Mouse (Mus musculus) heart, embryonic 10.5 days (tissue): Measurements from ENCODE around the gene Phgdh. TPM values are rescaled to one million over a fixed set of nuclear protein-coding genes. Genes with fewer than 3 reads are reported as not detected.

ENCODE experiments used
- DNase-seq: peaks from one replicate; pipeline ENCODE4 v3.0.0-alpha.2; 2017; ENCODE audit warnings: low spot score
- H3K27ac ChIP-seq: fragments of 300-500 bp; sonication (generic); 2 replicates; pipeline ENCODE4 v1.5.1; 2016; ENCODE audit warnings: mild to moderate bottlenecking
- H3K27me3 ChIP-seq: fragments of 300-500 bp; sonication (generic); 2 replicates; pipeline ENCODE4 v1.6.1; 2016; ENCODE audit warnings: mild to moderate bottlenecking; ENCODE audit not compliant: poor library complexity, insufficient read depth, severe bottlenecking
- H3K36me3 ChIP-seq: fragments of 300-500 bp; sonication (generic); 2 replicates; pipeline ENCODE4 v1.6.1; 2016; ENCODE audit warnings: mild to moderate bottlenecking, moderate library complexity
- H3K4me1 ChIP-seq: fragments of 300-500 bp; sonication (generic); 2 replicates; pipeline ENCODE4 v1.6.1; 2016; ENCODE audit warnings: mild to moderate bottlenecking
- H3K4me3 ChIP-seq: fragments of 300-500 bp; sonication (generic); 2 replicates; pipeline ENCODE4 v1.5.1; 2016; ENCODE audit warnings: mild to moderate bottlenecking, moderate library complexity
- H3K9me3 ChIP-seq: fragments of 300-500 bp; sonication (generic); 2 replicates; pipeline ENCODE4 v1.6.1; 2016; ENCODE audit warnings: mild to moderate bottlenecking, moderate library complexity
- WGBS: fragments of 180-500 bp; shearing (Covaris S2); methylation state at CpG from one replicate; pipeline ENCODE4 v1.1.7; 2016; 5-methylcytosine and 5-hydroxymethylcytosine counted together
- polyA plus RNA-seq: library from polyadenylated mRNA; unstranded; fragments of >200 nt; fragmentation: Nextera tagmentation; extraction: Ambion mirVana; gene quantifications from 2 replicates; pipeline ENCODE4 v1.2.1, GENCODE M21; 2016

The Phgdh gene
- polyA plus RNA-seq, 1 experiment from 2014 or later = 310 TPM

GRCm38 (mm10) chr3:98338584-98339041, 1.2 kb downstream of the Phgdh start:
- Histone ChIP-seq H3K9me3 (no peaks in the 10 kb centered on the region), H3K4me1 (peaks cover 37% of the 10 kb centered on the region), H3K4me3 (peak overlapping the region; percentile 76), H3K27ac (peak overlapping the region; percentile 86), H3K36me3 (peaks cover 3% of the 10 kb centered on the region; the same call in 1 of the 2 replicates), H3K27me3 (no peaks in the 10 kb centered on the region)
- WGBS = 8% methylated on average over 15 of the region's 15 CpGs
- peak; percentile 79 for DNase-seq

- Histone ChIP-seq H3K36me3 (peaks cover 18% of the 10 kb centered on the region), H3K27me3 (no peaks in the 10 kb centered on the region), H3K27ac (no peak overlapping the region), H3K4me1 (peaks cover 37% of the 10 kb centered on the region), H3K4me3 (no peak overlapping the region), H3K9me3 (no peaks in the 10 kb centered on the region)
- DNase-seq = no peak
- WGBS = 89% methylated on average over 22 of the region's 22 CpGs
These were observed 2.8 kb downstream of the Phgdh start for GRCm38 (mm10) chr3:98336661-98337654.

- Histone ChIP-seq H3K36me3 (peaks cover 28% of the 10 kb centered on the region), H3K4me1 (peaks cover 37% of the 10 kb centered on the region), H3K4me3 (no peak overlapping the region), H3K27me3 (no peaks in the 10 kb centered on the region), H3K27ac (no peak overlapping the region), H3K9me3 (no peaks in the 10 kb centered on the region)
- no peak for DNase-seq
- 76% methylated on average over 7 of the region's 7 CpGs for WGBS
These were observed 3.9 kb downstream of the Phgdh start for GRCm38 (mm10) chr3:98335886-98336285.

GRCm38 (mm10) chr3:98335331-98335730, 4.5 kb downstream of the Phgdh start:
- no peak overlapping the region for H3K4me3 ChIP-seq
- H3K4me1 ChIP-seq = peaks cover 37% of the 10 kb centered on the region
- H3K36me3 ChIP-seq = peaks cover 34% of the 10 kb centered on the region
- no peaks in the 10 kb centered on the region for H3K9me3 ChIP-seq
- no peak for DNase-seq
- no peak overlapping the region for H3K27ac ChIP-seq
- H3K27me3 ChIP-seq = no peaks in the 10 kb centered on the region

GRCm38 (mm10) chr3:98334010-98334409, 5.8 kb downstream of the Phgdh start:
- H3K4me1 ChIP-seq = peaks cover 36% of the 10 kb centered on the region
- H3K9me3 ChIP-seq = no peaks in the 10 kb centered on the region
- WGBS = 84% methylated on average over 2 of the region's 2 CpGs
- H3K4me3 ChIP-seq = no peak overlapping the region
- H3K27me3 ChIP-seq = no peaks in the 10 kb centered on the region
- H3K27ac ChIP-seq = no peak overlapping the region
- peaks cover 42% of the 10 kb centered on the region for H3K36me3 ChIP-seq
- no peak for DNase-seq

GRCm38 (mm10) chr3:98324235-98324634, 15.6 kb downstream of the Phgdh start:
- peaks cover 87% of the 10 kb centered on the region for H3K36me3 ChIP-seq
- WGBS = 55% methylated on average over 9 of the region's 9 CpGs
- H3K9me3 ChIP-seq = no peaks in the 10 kb centered on the region
- H3K27ac ChIP-seq = no peak overlapping the region
- no peaks in the 10 kb centered on the region for H3K27me3 ChIP-seq
- no peak for DNase-seq
- H3K4me1 ChIP-seq = peaks cover 4% of the 10 kb centered on the region; the same call in 1 of the 2 replicates
- H3K4me3 ChIP-seq = no peak overlapping the region

- WGBS = 93% methylated on average over 5 of the region's 5 CpGs
- peaks cover 75% of the 10 kb centered on the region for H3K36me3 ChIP-seq
- no peak for DNase-seq
- no peak overlapping the region for H3K27ac ChIP-seq
- H3K4me1 ChIP-seq = peaks cover 15% of the 10 kb centered on the region; the same call in 1 of the 2 replicates
- no peaks in the 10 kb centered on the region for H3K27me3 ChIP-seq
- no peak overlapping the region for H3K4me3 ChIP-seq
- no peaks in the 10 kb centered on the region for H3K9me3 ChIP-seq
These were observed 17.6 kb downstream of the Phgdh start for GRCm38 (mm10) chr3:98322209-98322608.

GRCm38 (mm10) chr3:98319190-98319589, 20.6 kb downstream of the Phgdh start:
- Histone ChIP-seq H3K4me3 (no peak overlapping the region), H3K9me3 (no peaks in the 10 kb centered on the region), H3K36me3 (peaks cover 60% of the 10 kb centered on the region), H3K27me3 (no peaks in the 10 kb centered on the region), H3K27ac (no peak overlapping the region), H3K4me1 (peaks cover 15% of the 10 kb centered on the region; the same call in 1 of the 2 replicates)
- DNase-seq = no peak
- WGBS = 84% methylated on average over 2 of the region's 2 CpGs

GRCm38 (mm10) chr3:98317143-98317542, 22.6 kb downstream of the Phgdh start:
- 74% methylated on average over 3 of the region's 3 CpGs for WGBS
- Histone ChIP-seq H3K4me1 (peaks cover 15% of the 10 kb centered on the region; the same call in 1 of the 2 replicates), H3K9me3 (no peaks in the 10 kb centered on the region), H3K4me3 (no peak overlapping the region), H3K27ac (no peak overlapping the region), H3K27me3 (no peaks in the 10 kb centered on the region), H3K36me3 (peaks cover 51% of the 10 kb centered on the region)
- DNase-seq = no peak

- H3K4me3 ChIP-seq = no peak overlapping the region
- WGBS = 77% methylated on average over 2 of the region's 2 CpGs
- peaks cover 38% of the 10 kb centered on the region for H3K36me3 ChIP-seq
- H3K9me3 ChIP-seq = no peaks in the 10 kb centered on the region
- peaks cover 15% of the 10 kb centered on the region; the same call in 1 of the 2 replicates for H3K4me1 ChIP-seq
- no peak for DNase-seq
- no peak overlapping the region for H3K27ac ChIP-seq
- H3K27me3 ChIP-seq = no peaks in the 10 kb centered on the region
These were observed 24.6 kb downstream of the Phgdh start for GRCm38 (mm10) chr3:98315181-98315580.

- no peak overlapping the region for H3K27ac ChIP-seq
- H3K9me3 ChIP-seq = no peaks in the 10 kb centered on the region
- peaks cover 5% of the 10 kb centered on the region; the same call in 1 of the 2 replicates for H3K4me1 ChIP-seq
- H3K36me3 ChIP-seq = peaks cover 28% of the 10 kb centered on the region; the same call in 1 of the 2 replicates
- no peak for DNase-seq
- no peak overlapping the region for H3K4me3 ChIP-seq
- H3K27me3 ChIP-seq = no peaks in the 10 kb centered on the region
- WGBS = 83% methylated on average over 9 of the region's 9 CpGs
These were observed 26.3 kb downstream of the Phgdh start for GRCm38 (mm10) chr3:98313294-98314155.

- H3K4me1 ChIP-seq = no peaks in the 10 kb centered on the region
- peak; percentile 80 for DNase-seq
- H3K27ac ChIP-seq = no peak overlapping the region
- H3K9me3 ChIP-seq = no peaks in the 10 kb centered on the region
- H3K27me3 ChIP-seq = no peaks in the 10 kb centered on the region
- H3K4me3 ChIP-seq = no peak overlapping the region
- WGBS = 36% methylated on average over 7 of the region's 7 CpGs
- H3K36me3 ChIP-seq = peaks cover 23% of the 10 kb centered on the region; the same call in 1 of the 2 replicates
These were observed 26.9 kb downstream of the Phgdh start for GRCm38 (mm10) chr3:98312867-98313266.
